Mouse (Mus musculus): Measurements from ENCODE around the gene Asb3.

GRCm38 (mm10) chr11:30996670-30997069 is 111.5 kb downstream of the Asb3 start:
- TF ChIP-seq CTCF (IDR thresholded peaks at IDR 0.05; ENCODE audit: low read depth) (peak; percentile 58), EP300 (IDR thresholded peaks at IDR 0.05; ENCODE audit: low read depth) (peak; percentile 90)
